Mouse (Mus musculus) forebrain, embryonic 14.5 days (tissue): ENCODE measurements at regions not wholly inside any gene's neighbourhood (a gene's known extent, or its start where the extent isn't known, plus 50 kb on each side); places are given as distances from the start of the nearest gene placed in this dataset.
"Not testable (repeated sequence)": the region's sequence is repeated elsewhere in the genome, so short reads cannot be mapped to it uniquely, and the experiment has no call there.

Experiments
- ATAC-seq: fragments of 200-750 bp; cut with Nextera tagmentation; 2 replicates; pipeline ENCODE4 v1.8.0; 2017; ENCODE audit warnings: mild to moderate bottlenecking, moderate library complexity
- DNase-seq: peaks from one replicate; pipeline ENCODE4 v3.0.0-alpha.2; 2015; ENCODE audit warnings: low spot score
- H3K27ac ChIP-seq: fragments of 300-500 bp; sonication (generic); 2 replicates; pipeline ENCODE4 v1.5.1; 2014; ENCODE audit warnings: low read depth, mild to moderate bottlenecking, control low read depth, low read length, moderate library complexity
- H3K27me3 ChIP-seq: fragments of 300-500 bp; sonication (generic); replicated peaks from 2 replicates; pipeline ENCODE4 v1.6.1; 2014; ENCODE audit warnings: low read length, control low read depth, mixed read lengths; ENCODE audit not compliant: control insufficient read depth, insufficient read depth
- H3K36me3 ChIP-seq: fragments of 300-500 bp; sonication (generic); 2 replicates; pipeline ENCODE4 v1.6.1; 2014; ENCODE audit warnings: low read length, control low read depth; ENCODE audit not compliant: control insufficient read depth, insufficient read depth
- H3K4me1 ChIP-seq: fragments of 300-500 bp; sonication (generic); 2 replicates; pipeline ENCODE4 v1.6.1; 2014; ENCODE audit warnings: antibody characterized with exemption, low read length, control low read depth; ENCODE audit not compliant: control insufficient read depth, insufficient read depth
- H3K4me2 ChIP-seq: fragments of 300-500 bp; sonication (generic); 2 replicates; pipeline ENCODE4 v1.6.1; 2014; ENCODE audit warnings: mild to moderate bottlenecking, control low read depth, low read length
- H3K4me3 ChIP-seq: fragments of 300-500 bp; sonication (generic); 2 replicates; pipeline ENCODE4 v1.5.1; 2014; ENCODE audit warnings: low read depth, low read length, control low read depth
- H3K9ac ChIP-seq: fragments of 300-500 bp; sonication (generic); 2 replicates; pipeline ENCODE4 v1.6.1; 2014; ENCODE audit warnings: mild to moderate bottlenecking, low read length, control low read depth, moderate library complexity
- H3K9me3 ChIP-seq: fragments of 300-500 bp; sonication (generic); replicated peaks from 2 replicates; pipeline ENCODE4 v1.6.1; 2016; ENCODE audit warnings: low read length, control low read depth, mixed read lengths; ENCODE audit not compliant: control insufficient read depth
- WGBS: fragments of 180-500 bp; shearing (Covaris S2); extraction: QIAGEN DNeasy Blood & Tissue Kit; methylation state at CpG from one replicate; pipeline ENCODE4 v1.1.7; 2014; 5-methylcytosine and 5-hydroxymethylcytosine counted together

DNA sequence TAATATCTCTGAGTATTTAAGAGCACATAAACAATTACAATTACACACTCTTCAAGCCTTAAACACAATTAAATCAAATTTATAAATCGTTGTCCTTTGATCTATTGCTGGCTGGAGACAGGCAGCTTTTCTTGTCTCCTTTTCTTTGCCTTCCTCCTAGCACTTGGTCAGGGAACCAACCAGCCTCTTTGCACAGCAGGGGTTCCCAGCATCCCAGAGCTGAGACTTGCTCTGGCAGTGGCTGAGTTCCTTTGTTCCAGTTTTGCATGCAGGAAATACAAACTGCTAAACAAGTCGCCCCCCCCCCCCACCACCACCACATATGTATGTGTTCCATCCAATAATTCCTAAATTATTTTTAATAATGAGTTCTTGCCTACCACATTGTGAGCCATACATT, 166.7 kb downstream of the Dio2 start:
- Histone ChIP-seq H3K4me1 (no peaks in the 10 kb centered on the region), H3K27ac (no peak overlapping the region), H3K4me2 (no peak overlapping the region), H3K9ac (no peak overlapping the region), H3K36me3 (no peaks in the 10 kb centered on the region), H3K27me3 (no peaks in the 10 kb centered on the region), H3K9me3 (no peaks in the 10 kb centered on the region), H3K4me3 (no peak overlapping the region)
- ATAC-seq (no peak), DNase-seq (no peak)
- 2% methylated on average over 2 of the region's 2 CpGs for WGBS

DNA sequence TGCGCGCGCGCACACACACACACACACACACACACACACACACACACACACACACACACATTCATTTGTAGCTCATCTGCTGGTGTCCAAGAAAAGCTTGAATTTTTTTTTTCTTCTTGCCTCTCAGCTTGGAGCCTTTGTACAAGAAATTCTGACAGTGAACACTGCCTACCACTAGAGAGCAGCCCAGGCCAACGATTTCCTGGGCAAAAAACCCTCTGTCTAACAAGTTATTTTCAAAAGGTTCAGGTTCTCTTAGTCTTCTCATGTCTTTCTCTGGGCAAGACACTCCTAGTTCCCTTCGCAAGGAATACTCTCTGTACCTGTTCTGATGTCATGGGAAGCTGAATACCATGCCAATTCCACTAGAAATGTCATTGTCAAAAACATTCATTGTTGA, 171.9 kb downstream of the Dio2 start:
- H3K9ac ChIP-seq: no peak overlapping the region
- ATAC-seq (peak; percentile 52; the same call in 1 of the 2 replicates), DNase-seq (peak; percentile 67)
- 85% methylated on average over 6 of the region's 6 CpGs for WGBS
- no peaks in the 10 kb centered on the region for H3K36me3 ChIP-seq
- H3K27me3 ChIP-seq: no peaks in the 10 kb centered on the region
- H3K27ac ChIP-seq: no peak overlapping the region
- H3K4me2 ChIP-seq: no peak overlapping the region
- H3K9me3 ChIP-seq: no peaks in the 10 kb centered on the region
- H3K4me3 ChIP-seq: no peak overlapping the region
- no peaks in the 10 kb centered on the region for H3K4me1 ChIP-seq

DNA sequence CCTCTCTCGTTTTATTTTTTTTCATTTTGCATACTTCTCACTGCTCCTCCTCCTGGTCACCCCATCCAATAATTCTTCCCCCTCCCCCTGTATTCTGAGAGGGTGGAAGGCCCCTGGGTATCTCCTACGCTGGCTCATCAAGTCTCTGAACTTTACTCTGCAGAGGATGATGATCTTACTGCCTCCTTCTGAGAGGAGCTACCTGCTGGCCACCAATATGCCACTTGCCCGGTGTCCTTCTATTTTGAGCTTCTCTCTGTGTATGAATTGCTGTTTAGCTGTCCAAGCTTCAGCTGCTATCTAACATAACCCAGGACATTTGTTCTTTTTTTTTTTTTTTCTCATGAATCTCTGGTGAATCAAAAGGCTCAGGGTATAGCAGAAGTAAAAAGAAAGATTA, 173.2 kb downstream of the Dio2 start:
- Histone ChIP-seq H3K4me1 (no peaks in the 10 kb centered on the region), H3K27ac (no peak overlapping the region), H3K4me3 (no peak overlapping the region), H3K9ac (no peak overlapping the region), H3K4me2 (no peak overlapping the region), H3K9me3 (no peaks in the 10 kb centered on the region), H3K36me3 (no peaks in the 10 kb centered on the region), H3K27me3 (no peaks in the 10 kb centered on the region)
- ATAC-seq (peak; percentile 32; the same call in 1 of the 2 replicates), DNase-seq (no peak)
- 84% methylated on average over 3 of the region's 3 CpGs for WGBS

DNA sequence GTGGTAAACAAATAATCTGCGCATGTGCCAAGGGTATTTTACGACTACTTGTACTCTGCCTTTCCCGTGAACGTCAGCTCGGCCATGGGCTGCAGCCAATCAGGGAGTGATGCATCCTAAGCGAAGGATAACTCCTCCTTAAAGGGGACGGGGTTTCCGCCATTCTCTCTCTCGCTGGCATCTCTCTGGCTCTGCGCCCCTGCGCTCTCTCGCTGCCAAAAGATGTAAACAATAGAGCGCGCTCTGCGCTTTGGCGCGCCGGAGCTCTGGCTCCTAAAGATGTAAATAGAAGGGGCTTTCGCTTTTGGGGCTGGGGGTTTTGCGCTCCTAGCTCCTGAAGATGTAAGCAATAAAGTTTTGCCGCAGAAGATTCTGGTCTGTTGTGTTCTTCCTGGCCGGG, 173.6 kb downstream of the Dio2 start:
- H3K27ac ChIP-seq, H3K9me3 ChIP-seq, H3K4me2 ChIP-seq, H3K4me3 ChIP-seq, DNase-seq, H3K9ac ChIP-seq, H3K36me3 ChIP-seq, H3K4me1 ChIP-seq, H3K27me3 ChIP-seq: not testable (repeated sequence)
- ATAC-seq: 0 out of 2 replicates have a peak, but pooled peaks have one; percentile 37
- WGBS: 89% methylated on average over 17 of the region's 22 CpGs

DNA sequence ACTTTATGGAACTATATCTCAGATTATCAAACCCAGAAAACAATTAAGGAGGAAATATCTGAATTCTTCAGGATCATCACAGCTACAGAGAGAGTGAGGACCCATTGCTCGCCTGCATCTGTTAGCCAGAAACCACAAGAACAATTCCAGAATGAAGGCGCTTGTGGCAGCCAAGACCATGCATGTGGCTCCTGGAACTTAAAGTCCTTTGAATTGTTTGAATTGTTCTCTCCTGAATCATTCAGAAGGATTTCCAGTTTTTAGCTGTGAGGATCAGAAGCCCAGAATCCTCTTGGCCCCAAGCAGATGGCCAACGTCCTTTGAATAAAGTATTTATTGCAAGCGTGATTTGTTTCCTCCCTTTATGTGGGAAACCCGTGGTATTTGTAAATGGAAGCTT, 195.9 kb downstream of the Dio2 start:
- 84% methylated on average over 5 of the region's 5 CpGs for WGBS
- ATAC-seq (no peak), DNase-seq (no peak)
- H3K27me3 ChIP-seq: no peaks in the 10 kb centered on the region
- H3K27ac ChIP-seq: no peak overlapping the region
- H3K36me3 ChIP-seq: no peaks in the 10 kb centered on the region
- H3K9me3 ChIP-seq: no peaks in the 10 kb centered on the region
- H3K9ac ChIP-seq: no peak overlapping the region
- no peak overlapping the region for H3K4me3 ChIP-seq
- H3K4me1 ChIP-seq: no peaks in the 10 kb centered on the region
- H3K4me2 ChIP-seq: no peak overlapping the region
